ENCODE assay signal across 12 mouse cellular contexts in the genomic region with DNA sequence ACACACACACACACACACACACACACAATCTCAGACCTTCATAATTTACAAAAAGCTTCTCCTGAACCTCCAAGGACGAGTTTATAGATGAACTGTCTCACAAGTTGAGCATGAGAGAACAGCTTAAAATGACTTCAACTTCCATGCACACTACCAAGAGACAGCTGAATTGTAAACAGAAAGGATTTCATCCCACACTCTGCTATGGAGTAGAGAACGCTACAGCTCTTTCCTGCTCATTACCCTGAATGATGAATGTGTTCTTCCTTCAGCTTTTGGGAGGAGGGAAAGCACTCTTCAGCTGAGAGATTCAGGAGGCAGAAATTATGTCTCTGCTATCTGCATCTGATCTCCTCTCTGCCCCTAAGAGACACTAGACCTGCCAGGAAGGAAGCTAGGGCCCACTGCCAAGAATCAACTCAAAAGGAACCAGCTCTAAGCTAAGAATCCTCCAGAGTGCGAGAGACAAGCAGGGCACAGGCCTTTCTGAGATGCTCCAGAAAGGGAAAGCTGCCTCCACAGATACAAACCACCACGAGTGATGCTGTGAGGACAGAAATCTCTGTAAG.
DNase-seq lines count a peak whose midpoint lies in the region; ATAC-seq lines count a peak whose summit lies in the region.
"Had no signal": no experiment of that assay in that cellular context is flagged by ENCODE, and none has a peak within 500 bp of the region (broad histone marks: within the 10 kb centered on the region; RNA-seq: fewer than 3 reads in every experiment).

No protein-coding gene starts in this region.

- peaks cover 9% of the 10 kb centered on the region for H3K4me1 ChIP-seq in liver, embryonic 12.5 days

- H3K36me3 ChIP-seq in liver, embryonic 12.5 days = no peaks in the 10 kb centered on the region
- H3K36me3 ChIP-seq: G1E; hindbrain, embryonic 15.5 days; liver, embryonic 13.5 days had no signal

- 34% methylated on average over 4 of the region's 4 CpGs for WGBS in liver, embryonic 12.5 days (ENCODE audit: insufficient replicate concordance)

- DNase-seq in kidney, adult 18-20 months = peak; percentile 14
- DNase-seq in kidney, adult 11 months = no peak
- peak; percentile 18 for DNase-seq in cerebellum, adult 11-12 months
- peak; percentile 64 to 66 for DNase-seq in cerebellum, postnatal 14 days
- peak; percentile 69 for DNase-seq in kidney, postnatal 10 days
- DNase-seq in testis, postnatal 14 days (ENCODE audit: low spot score) = no peak
- DNase-seq: forebrain, postnatal 0 days; liver, embryonic 13.5 days had no signal

- no peak overlapping the region for H3K4me3 ChIP-seq in liver, embryonic 12.5 days
- H3K4me3 ChIP-seq: hindbrain, embryonic 15.5 days; liver, embryonic 13.5 days had no signal

- no peak for ATAC-seq in erythroblast, adult 5-6 weeks (replicated peaks; ENCODE audit: low FRiP score, poor library complexity, severe bottlenecking)
- no peak for ATAC-seq in liver, embryonic 12.5 days
- ATAC-seq: forebrain, postnatal 0 days had no signal

- H3K4me2 ChIP-seq in liver, embryonic 12.5 days = no peak overlapping the region
- H3K4me2 ChIP-seq: hindbrain, embryonic 15.5 days; liver, embryonic 13.5 days had no signal

- H3K9me3 ChIP-seq in liver, embryonic 12.5 days (replicated peaks) = no peaks in the 10 kb centered on the region
- H3K9me3 ChIP-seq: G1E; hindbrain, embryonic 15.5 days; liver, embryonic 13.5 days had no signal

- no peaks in the 10 kb centered on the region for H3K27me3 ChIP-seq in liver, embryonic 12.5 days (replicated peaks)
- H3K27me3 ChIP-seq: hindbrain, embryonic 15.5 days; liver, embryonic 13.5 days had no signal

- no peak overlapping the region for H3K27ac ChIP-seq in liver, embryonic 12.5 days
- H3K27ac ChIP-seq: hindbrain, embryonic 15.5 days; liver, embryonic 13.5 days had no signal

- H3K9ac ChIP-seq in liver, embryonic 12.5 days = no peak overlapping the region
- H3K9ac ChIP-seq: forebrain, postnatal 0 days; hindbrain, embryonic 15.5 days; liver, embryonic 13.5 days had no signal

Comparison
In these comparisons a context has a peak if more than half of its experiments do, and no peak if none do; other contexts are left out.
1. DNase-seq: peak in kidney, adult 18-20 months (single experiment), cerebellum, adult 11-12 months (single experiment), cerebellum, postnatal 14 days (2 of 2) and kidney, postnatal 10 days (single experiment); none in kidney, adult 11 months (single experiment) and testis, postnatal 14 days (single experiment).